Mouse (Mus musculus): Measurements from ENCODE around the gene 4930556J24Rik.
"Not testable (repeated sequence)": the region's sequence is repeated elsewhere in the genome, so short reads cannot be mapped to it uniquely, and the experiment has no call there.

Gene 4930556J24Rik

DNA sequence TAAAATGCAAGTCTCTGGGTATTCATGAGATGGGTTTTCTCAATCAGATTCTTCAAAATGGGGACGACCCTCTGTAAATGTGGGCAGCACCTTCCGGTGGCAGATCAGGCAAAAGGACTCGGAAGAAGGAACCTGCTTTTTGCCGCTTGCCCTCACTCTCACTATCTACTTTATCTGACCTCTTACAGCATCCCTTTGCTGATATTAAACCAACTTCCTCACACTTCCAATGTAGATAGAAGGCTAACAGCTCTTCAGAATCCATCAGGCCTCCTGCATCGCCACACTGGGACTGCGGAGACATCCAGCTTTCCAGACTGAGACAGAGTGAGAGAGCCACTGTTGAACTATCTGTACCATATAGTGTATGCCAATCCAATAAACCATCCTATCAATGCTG lies 53.8 kb downstream of the 4930556J24Rik start:
- in situ Hi-C loops (cut with MboI; ENCODE audit: unreplicated experiment in 2 of 2) = no loop called here

DNA sequence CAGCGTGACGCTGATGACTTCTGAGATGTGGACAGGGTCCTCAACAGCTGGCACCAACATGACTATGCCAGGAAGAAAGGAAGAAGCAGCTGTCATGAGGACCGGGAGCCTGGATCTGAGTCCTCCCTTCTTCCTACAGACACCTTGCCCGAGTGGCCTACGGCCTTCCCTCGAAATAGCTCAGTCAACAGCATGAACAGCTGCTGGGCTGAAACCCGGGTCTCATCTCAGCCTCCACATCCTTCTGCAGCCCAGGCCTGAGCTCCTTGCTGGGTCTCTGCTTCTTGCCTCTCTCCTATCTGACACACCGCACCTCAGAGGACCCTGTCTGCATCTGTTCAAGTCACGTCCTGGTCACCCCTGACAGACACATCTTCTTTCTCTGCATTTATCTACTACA lies 54.5 kb downstream of the 4930556J24Rik start:
- in situ Hi-C loops (cut with MboI; ENCODE audit: unreplicated experiment in 2 of 2) = no loop called here

DNA sequence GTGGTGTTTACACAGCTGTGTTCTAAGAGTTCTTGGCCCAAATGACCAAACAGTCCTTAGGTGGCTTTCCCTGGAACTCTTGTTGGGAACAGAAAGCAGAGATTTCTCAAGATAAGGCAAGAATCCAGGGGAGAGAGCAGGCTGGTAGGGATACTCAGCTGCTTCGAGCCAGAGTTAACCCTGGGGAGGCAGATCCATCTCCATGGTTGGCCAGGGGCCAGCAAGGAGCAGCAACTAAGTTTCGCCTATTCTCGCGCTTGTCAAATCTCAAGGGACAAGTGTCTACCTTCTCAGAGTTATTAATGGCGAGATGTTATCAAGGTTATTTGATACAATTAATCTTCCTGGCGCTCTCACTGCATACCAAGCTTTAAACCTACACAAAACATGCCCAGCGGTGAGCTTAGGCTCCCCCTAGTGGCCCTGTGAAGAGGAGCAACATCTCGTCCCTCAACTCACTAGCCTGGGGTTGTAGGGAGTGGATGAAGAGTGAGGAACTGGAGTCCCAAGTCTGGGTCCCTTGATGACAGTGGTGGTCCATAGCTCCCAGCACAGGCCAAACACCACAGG lies 55.2 kb downstream of the 4930556J24Rik start:
- in situ Hi-C loops (cut with MboI; ENCODE audit: unreplicated experiment in 2 of 2) = no loop called here

DNA sequence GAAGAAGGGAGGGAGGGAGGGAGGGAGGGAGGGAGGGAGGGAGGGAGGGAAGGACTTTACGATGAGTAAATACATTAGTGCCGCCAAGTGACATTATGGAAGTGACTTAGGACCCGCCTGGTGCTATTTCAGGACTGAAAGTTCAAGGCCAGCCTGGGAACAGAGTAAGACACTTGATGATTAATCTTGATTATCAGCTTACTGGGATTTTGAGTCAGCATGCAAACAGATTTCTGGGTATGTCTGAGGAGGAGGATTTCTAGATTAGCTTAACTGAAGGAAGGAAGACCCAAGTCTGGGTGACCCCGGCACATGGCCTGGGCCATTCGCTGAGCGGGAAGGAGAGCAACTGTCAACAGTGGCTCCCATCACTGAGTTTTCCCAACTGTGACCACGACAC lies 56.1 kb downstream of the 4930556J24Rik start:
- in situ Hi-C loops (cut with MboI; ENCODE audit: unreplicated experiment in 2 of 2) = no loop called here

DNA sequence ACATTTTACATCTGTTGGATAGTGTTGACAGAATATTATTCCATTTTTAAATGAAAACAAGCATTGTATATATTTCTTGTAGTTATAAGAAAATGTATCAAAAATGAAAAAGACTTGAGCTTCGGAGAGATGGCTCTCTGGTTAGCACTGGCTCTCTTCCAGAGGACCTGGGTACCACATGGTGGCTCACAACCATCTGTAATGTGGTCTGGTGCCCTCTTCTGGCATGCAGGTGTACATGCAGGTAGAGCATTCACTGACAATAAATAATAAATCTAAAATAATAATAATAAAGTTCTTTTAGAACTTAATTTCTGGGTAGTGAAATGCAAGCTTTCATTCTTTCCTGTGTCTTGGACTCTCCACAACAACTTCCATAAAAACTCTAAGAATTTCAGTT lies 57.8 kb downstream of the 4930556J24Rik start:
- in situ Hi-C loops (cut with MboI; ENCODE audit: unreplicated experiment in 2 of 2) = no loop called here

DNA sequence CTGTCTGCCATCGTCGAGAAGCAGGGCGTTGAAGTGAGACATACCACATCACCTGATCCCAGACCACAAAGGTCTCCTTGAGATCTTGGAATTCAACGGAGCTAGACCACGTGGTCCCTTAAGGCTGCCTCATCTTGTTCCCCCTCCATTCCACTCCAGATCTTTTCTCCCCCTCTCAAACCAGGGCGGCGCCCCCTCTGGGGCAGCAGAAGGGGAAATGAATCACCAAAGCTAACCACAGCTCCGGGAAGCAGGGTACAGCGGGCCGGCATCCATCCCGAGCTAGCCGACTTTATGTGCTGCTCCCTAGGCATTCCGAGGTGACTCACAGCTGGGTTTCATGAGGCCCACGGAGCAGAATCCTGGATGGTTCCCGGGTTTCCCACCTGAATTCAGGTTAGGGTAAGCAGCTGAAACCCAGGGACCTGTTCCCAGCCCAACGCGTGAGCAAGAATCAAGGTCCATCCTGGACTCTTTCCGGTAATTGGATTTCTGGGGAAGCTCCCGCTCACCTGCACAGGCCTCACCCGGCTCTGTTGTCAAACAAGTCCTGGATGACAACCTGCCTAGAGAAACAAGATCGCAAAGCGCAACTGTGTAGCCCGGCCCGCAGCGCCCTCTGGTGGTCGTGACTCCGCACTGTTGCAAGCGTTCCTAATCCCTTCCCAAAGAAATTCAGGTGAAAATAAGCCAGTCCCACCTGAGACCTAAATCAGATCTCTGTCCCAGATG lies 62.3 kb downstream of the 4930556J24Rik start, which contains the start of gene Slc35e4:
Gene Slc35e4, minus strand, starts transcription at position 556 of the 732 bp plus-strand sequence.
- in situ Hi-C loops (cut with MboI; ENCODE audit: unreplicated experiment in 2 of 2) = no loop called here

DNA sequence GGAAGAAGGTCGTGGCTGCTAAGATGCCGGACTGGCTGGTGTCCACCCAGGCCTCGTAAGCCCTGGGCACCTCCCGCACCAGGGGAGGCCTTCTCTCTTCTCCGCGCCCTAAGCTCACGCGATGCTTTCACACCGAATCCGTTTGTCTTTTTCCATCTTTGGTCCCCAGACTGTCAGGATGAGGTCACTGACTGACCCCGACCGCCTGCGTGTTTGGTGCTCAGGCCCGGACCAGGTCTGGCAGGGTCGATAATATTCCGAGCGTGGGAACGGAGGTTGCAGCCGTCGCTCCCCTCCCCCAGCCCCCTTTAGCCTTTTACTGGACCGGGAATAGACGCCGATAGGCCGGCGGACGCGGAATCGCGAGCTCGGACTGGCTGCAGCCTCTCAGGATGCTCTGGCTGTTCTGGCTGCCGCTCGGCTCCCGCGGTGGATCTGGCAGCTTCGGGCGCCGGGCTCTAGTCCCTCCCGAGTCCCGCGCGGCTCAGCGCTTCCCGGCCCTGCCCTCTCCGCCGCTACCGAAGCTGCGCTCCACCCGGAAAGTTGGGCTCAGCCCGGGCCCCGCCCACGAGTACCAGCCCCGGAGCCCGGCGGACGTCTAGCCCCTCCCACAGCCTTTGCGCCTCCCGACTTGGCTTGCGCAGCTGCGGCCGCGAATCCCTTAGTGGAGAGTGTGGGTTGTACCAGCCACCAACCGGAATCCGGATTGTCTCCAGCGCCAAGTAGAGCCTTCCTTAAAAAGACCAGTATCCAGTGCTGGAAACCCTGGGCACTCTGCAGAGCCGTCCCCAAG lies 63.1 kb downstream of the 4930556J24Rik start:
- in situ Hi-C loops (cut with MboI; ENCODE audit: unreplicated experiment in 2 of 2) = no loop called here

DNA sequence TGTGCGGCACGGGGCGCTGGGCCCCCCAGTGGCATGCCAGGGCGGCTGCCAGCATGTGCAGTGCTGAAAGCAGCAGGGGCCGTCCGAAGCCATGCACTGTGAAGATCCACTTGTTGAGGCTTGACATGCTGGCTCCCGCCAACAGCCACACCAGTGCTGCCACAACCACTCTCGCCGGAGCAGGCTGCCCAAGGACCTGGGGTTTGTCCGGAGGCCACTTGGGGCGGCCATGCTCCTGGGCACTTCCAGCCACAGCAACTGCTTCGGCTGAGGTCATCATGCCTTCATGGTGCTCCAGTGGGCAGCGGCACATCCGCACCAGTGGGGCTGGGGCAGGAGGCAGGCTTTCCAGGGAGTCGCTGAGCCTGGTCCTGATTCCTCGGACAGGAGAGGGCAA lies 63.7 kb downstream of the 4930556J24Rik start:
- in situ Hi-C loops (cut with MboI; ENCODE audit: unreplicated experiment in 2 of 2) = no loop called here

DNA sequence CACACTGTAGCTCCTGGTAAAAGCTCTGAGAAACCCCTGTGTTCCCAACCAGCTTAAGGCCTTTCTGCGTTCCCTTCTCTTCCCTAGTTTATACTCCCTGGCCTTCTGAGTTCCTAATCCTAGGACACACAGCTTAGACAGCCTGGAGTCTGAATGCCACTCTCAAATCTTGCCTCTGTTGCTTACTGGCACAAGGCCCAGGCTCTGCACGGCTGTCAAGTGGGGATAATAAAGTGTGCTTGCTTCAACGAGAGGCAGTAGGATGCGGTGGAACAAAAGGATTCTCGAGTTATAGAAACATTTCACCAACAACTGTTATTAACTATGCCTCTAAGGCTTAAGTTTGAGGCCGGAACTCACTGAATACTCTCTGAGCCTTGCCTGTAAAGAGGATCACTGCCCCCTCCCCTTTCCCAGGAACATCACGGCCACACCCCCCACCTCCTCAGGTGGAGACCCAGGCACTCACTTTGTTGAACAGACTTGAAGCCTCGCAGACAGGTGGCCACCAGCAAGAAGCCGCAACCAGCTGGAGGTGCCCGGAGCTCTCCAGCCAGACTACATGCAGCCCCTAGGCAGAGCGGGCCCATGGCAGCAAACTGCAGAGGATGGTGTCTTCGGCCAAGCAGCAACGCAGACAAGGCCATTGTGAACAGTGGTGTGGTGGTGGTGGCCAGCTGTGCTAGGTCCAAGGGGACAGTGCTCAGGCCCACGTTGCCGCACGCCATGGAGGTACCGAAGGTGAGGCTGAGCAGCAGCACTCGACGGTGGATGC lies 64.3 kb downstream of the 4930556J24Rik start:
- in situ Hi-C loops (cut with MboI; ENCODE audit: unreplicated experiment in 2 of 2) = no loop called here

DNA sequence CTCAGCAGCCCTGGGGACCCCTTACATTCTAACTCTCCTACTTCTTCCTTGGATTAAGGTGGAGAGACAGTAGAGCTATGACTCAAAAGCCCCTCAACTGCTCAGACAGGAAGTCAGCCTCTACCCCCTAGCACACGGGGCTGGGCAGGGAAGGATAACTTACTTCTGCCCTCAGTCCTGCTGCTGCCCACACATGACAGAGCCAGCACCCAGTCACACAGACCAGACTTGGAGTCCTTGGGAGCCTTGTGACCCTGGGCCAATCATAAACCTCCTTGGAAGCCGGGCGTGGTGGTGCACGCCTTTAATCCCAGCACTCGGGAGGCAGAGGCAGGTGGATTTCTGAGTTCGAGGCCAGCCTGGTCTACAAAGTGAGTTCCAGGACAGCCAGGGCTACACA lies 65.1 kb downstream of the 4930556J24Rik start:
- in situ Hi-C loops (cut with MboI; ENCODE audit: unreplicated experiment in 2 of 2) = not testable (repeated sequence)

DNA sequence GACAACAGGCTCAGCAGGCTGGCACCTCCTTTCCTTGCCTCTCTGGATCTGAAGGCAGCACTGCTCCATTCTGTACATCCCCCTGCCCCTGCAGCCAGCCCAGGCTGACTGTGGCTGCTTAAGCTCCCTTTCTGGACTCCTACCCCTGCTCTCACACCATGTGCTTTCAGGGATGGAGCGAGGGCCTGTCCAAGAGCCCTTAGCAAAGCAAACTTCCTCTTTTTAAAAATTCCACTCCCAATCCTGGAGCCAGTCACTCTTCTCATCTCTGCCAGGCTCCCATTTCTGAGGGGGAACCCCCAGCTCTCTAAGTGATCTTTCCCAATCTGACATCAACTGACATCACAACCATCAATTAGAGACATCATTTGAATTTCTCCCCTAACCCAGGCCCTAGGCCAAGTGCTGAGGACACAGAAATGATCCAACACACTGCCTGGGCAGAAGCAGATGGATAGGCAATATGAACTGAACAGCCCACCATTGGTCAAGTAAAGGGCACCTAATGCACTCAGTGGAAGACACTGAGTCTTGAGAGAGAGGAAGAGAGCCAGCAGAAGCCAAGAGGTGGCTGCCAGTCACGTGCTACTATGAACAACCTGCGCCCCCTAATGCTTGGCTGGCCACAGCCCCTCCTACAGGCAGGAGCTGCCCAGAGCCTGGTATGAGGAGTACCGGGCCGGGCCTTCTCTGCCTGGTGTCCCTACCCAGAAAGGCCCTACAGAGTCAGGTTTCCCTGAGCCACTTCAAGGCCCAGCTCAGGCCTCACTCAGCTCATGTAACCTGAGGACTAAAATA lies 65.9 kb downstream of the 4930556J24Rik start:
- in situ Hi-C loops (cut with MboI; ENCODE audit: unreplicated experiment in 2 of 2) = no loop called here

DNA sequence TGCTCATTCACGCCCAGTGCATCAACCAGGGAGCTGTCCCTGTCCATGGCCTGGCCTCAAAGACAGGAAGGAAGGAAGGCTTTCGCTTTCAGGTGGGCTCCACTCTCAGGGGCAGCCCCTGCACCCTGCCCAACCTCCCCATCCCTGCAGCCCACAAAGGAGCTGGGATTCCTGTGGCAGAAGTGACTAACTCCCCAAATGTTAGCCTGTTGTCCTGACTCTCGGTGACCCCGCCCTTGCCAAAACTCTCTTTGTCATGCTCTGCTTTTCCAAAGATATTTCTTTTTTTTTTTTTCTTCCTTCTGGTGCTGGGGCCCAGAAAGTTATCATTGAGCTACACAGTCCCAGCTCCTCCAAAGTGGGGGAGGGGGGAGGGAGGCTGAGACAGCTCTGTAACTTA lies 67.3 kb downstream of the 4930556J24Rik start:
- in situ Hi-C loops (cut with MboI; ENCODE audit: unreplicated experiment in 2 of 2) = no loop called here

DNA sequence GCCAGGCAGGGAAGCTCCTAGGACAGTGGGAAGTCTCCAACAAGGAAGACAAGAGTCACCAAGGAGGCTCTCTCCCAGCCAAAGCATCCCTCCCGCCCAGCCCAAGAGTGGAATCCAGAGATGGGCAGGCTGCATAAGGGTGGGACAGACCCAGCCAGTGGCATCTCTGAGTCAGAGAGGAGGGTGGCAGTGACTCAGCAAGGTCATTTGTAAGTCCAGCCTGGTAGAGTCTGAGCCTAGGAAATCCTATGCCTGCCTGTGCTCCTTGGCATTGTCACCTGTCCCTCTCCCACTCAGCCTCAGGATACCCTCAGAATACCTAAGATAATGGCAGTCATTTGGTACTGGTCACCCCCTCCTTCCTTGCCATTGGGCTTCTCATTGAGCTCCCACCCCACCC lies 71.1 kb downstream of the 4930556J24Rik start:
- in situ Hi-C loops (cut with MboI; ENCODE audit: unreplicated experiment in 2 of 2) = no loop called here

DNA sequence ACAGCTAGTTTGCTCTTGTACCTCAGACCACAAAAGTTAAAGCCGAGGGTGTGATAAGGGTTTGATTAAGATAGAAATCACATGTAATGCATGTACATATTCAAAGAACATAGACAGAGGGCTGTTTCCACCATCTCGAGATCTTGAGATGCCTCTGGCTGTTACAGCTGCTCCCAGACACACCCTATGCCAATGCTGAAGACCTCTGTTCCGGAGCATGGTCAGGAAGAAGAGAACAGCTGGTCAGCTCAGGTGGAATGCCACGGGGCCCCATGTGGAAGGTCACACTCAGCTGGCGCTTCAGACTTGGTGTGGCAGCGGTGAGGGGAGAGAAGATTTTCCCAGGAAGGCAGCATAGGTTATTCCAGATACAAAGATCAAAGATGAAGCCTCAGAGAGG lies 71.9 kb downstream of the 4930556J24Rik start:
- in situ Hi-C loops (cut with MboI; ENCODE audit: unreplicated experiment in 2 of 2) = no loop called here

DNA sequence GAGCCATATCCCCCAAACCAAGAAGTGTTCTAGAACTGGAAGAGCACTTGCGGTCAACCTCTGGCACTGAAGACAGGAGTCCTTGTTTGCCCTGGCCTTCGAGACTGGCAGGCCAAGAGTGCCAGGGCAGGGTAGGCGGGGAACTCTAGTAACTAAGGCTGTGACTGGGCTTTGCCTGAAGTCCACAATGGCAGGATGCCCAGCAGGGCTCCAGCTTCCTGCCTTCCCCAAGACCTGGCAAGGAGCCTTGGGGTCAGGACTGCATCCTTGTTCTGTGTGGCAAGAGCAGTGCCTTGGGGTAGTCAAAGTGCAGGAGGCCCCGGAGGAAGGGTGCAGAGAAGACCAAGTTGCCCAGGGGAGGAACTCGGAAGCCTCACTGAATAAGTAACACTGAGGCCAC lies 73.5 kb downstream of the 4930556J24Rik start:
- in situ Hi-C loops (cut with MboI; ENCODE audit: unreplicated experiment in 2 of 2) = no loop called here

DNA sequence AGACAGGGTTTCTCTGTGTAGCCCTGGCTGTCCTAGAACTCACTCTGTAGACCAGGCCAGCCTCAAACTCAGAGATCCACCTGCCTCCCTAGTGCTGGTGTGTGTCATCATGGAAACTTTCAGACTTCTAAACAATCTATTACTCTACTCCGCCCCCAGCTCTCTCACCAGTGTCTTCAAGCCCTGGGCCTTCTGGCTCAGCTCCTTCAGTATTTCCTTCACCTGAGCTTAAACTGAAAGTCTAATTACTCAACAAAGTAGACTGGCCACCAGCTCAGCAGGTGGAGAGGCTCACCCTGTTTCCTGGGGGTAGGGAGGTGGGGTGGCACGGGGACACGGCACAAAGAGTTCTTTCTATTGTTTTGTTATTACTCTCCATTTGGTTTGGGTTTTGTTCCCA lies 74.1 kb downstream of the 4930556J24Rik start:
- in situ Hi-C loops (cut with MboI; ENCODE audit: unreplicated experiment in 2 of 2) = no loop called here

DNA sequence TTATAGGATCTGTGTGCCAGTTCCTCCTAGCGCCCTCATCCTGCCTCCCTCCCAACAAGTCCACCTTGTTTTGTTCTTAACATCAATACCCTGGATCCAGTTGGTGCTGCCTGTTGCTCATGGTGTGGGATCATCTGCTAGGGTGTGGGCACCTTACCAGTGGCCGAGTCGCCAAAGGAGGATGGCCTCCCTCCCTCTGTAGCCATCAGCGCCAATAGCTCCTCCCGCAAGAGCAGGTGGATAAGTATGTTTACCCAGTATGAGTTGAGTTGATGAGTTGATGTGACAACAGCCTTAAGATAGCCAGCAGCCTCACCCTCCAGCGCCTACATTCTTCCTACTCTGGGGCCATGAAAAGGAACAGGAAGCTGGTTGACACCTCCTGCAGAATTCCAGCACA lies 76.3 kb downstream of the 4930556J24Rik start:
- in situ Hi-C loops (cut with MboI; ENCODE audit: unreplicated experiment in 2 of 2) = no loop called here

DNA sequence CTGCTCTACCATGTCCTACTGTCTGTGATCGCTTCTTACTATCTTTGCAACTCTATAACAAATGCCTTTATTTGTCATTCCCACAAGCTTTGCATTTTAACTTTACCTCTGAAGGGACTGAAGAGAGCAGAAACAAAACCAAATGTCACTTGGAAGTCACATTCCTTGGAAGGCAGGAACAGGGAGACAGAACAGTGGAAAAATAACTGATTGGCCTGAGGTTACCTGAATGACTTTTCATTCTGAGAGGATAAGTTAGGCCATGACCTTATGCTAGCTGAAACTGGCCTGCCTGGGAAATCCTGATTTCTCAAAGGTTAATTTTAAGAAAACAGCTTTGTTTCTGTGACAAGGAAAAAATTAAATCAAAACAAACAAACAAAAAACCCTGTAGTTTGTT lies 80.6 kb downstream of the 4930556J24Rik start:
- in situ Hi-C loops (cut with MboI; ENCODE audit: unreplicated experiment in 2 of 2) = no loop called here

DNA sequence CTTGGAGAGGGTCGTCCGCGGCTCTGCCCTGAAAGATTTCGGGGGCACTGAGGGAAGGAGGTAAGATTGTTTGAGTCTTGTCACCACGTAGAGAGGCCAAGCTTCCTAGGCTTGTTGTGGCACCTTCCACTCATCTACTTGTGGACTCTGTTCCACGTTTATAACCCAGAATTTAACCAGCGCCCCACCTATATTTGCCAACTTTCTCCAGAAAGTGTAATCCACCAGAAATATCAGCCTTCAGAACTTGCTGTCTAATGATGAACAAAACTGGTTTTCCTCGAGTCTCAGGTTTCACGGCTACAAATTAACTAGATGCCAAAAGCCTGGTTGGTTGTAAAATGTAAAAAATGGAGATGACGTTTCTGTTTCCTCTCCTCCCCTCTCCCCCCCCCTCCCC lies 81.1 kb downstream of the 4930556J24Rik start:
- in situ Hi-C loops (cut with MboI; ENCODE audit: unreplicated experiment in 2 of 2) = no loop called here

All from v-Abl transformed pro-B cells (cell line).